Mouse (Mus musculus): Measurements from ENCODE around the gene Vps37c.

DNA sequence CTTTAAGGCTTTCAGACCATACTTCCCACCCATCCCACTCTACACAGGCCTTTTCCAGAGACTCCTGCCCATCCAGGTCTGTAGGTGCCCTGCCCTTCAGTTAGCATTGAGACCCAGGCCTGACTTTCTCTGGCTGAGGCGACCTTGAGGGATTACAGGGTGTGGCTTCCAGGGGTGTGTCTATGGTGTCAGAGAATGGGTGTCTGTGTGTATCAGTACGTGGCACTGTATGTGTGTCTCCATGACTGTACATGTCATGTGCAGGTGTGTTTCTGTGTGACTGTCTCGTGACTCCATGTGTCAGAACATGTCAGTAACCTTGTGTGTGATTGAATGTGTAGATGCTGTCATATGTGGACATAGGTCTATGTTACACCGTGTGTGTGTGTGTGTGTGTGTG lies 17.2 kb upstream of the Vps37c start:
- TF ChIP-seq CTCF (conservative IDR thresholded peaks at IDR 0.05; ENCODE audit: low read length) (no peak), POU5F1 (IDR thresholded peaks at IDR 0.05; ENCODE audit: borderline replicate concordance, low read length) (no peak)
